Mouse (Mus musculus): ENCODE results near the gene 1700080E11Rik. TPM values are rescaled to one million over a fixed set of nuclear protein-coding genes. Genes with fewer than 3 reads are reported as not detected.

Gene 1700080E11Rik
- polyA plus RNA-seq (2012; rRNA removed) = 336 and 365 TPM in 2 replicates

DNA sequence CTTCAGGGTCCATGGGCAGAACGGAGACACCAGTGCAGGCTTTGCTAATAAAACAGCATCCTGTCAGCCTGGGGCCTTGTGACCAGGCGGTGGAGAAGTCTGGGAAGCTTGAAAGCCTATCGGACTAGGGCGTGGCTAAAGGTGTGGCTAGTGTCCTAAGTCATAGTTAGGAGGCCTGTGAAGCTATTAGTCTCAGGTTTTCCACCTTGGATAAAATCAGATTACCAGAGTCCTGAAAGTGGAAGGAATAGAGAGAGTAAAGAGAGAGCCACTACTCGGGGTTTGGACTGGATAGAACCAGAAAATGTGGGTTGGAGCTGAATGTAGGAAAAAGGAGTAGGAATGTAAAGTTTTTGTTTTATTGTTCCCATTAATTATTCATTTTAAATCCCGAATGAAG, at the start of gene 1700080E11Rik:
1700080E11Rik (minus strand) TSS at position 101 of the 400 bp plus-strand sequence.
- Histone ChIP-seq H3K27ac (ENCODE audit: control insufficient read depth, insufficient read depth, low read depth, low read length) (no peak within 1 kb of the TSS), H3K4me3 (ENCODE audit: control insufficient read depth, low read depth, low read length) (peak within 1 kb of the TSS; percentile 84), H3K4me1 (ENCODE audit: control insufficient read depth, insufficient read depth, low read length) (no peaks in the 10 kb centered on the region; the same call in none of the 2 replicates), H3K27me3 (ENCODE audit: control insufficient read depth, insufficient read depth, low read length) (no peaks in the 10 kb centered on the region), H3K36me3 (ENCODE audit: control insufficient read depth, insufficient read depth, low read length) (no peaks in the 10 kb centered on the region)
- no peak for TF ChIP-seq CTCF (IDR thresholded peaks at IDR 0.05; ENCODE audit: control insufficient read depth, insufficient read depth, insufficient replicate concordance, low read depth, low read length)
- no peak; the same call in 1 of the 2 replicates for TF ChIP-seq POLR2A (IDR thresholded peaks at IDR 0.05; ENCODE audit: control insufficient read depth, low read depth, low read length)

DNA sequence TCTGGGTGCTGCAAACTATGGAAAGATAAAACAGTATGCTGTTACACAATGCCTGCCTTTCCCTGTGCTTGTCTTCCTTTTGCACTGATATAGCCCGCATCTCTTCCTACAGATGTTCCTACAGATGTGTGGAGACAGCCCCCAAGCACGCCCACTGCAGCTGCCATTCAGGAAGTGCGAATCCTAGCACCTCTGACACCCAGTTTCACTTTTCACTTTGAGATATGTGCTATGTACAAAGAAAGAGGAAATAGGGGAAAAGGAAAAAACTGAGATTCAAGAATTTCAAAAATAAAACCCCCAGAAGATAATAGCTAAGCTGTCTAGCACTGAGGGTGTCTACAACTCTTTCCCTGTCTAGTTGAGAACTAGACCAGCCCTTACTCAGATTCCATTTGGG, 41.8 kb upstream of the 1700080E11Rik start:
- no peaks in the 10 kb centered on the region; the same call in 1 of the 2 replicates for H3K4me1 ChIP-seq (ENCODE audit: control insufficient read depth, insufficient read depth, low read length)
- TF ChIP-seq POLR2A (IDR thresholded peaks at IDR 0.05; ENCODE audit: control insufficient read depth, low read depth, low read length) (no peak), CTCF (IDR thresholded peaks at IDR 0.05; ENCODE audit: control insufficient read depth, insufficient read depth, insufficient replicate concordance, low read depth, low read length) (no peak)
- H3K27ac ChIP-seq (ENCODE audit: control insufficient read depth, insufficient read depth, low read depth, low read length) = no peak overlapping the region
- no peaks in the 10 kb centered on the region for H3K27me3 ChIP-seq (ENCODE audit: control insufficient read depth, insufficient read depth, low read length)
- H3K36me3 ChIP-seq (ENCODE audit: control insufficient read depth, insufficient read depth, low read length) = no peaks in the 10 kb centered on the region
- H3K4me3 ChIP-seq (ENCODE audit: control insufficient read depth, low read depth, low read length) = no peak overlapping the region

DNA sequence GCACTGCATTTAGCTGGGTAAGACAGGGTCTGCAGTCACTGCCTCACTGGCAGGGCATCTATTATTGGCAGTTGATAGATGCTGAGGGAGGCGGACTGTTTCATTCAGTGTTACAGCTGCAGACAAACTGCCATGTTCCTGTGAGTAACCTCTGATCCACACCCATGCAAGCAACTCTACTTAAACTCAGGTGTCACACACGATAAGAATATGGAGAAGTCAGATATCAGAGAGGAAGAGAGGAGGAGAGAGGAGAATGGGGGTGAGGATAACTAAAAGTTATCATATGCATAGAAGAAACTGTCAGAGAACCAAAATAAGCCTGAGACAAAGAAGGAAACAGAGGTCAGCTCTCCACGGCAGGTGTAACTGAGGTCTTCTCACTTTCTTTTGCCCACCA, 37.5 kb upstream of the 1700080E11Rik start:
- Histone ChIP-seq H3K36me3 (ENCODE audit: control insufficient read depth, insufficient read depth, low read length) (no peaks in the 10 kb centered on the region), H3K27ac (ENCODE audit: control insufficient read depth, insufficient read depth, low read depth, low read length) (no peak overlapping the region), H3K4me1 (ENCODE audit: control insufficient read depth, insufficient read depth, low read length) (no peaks in the 10 kb centered on the region; the same call in 1 of the 2 replicates), H3K4me3 (ENCODE audit: control insufficient read depth, low read depth, low read length) (no peak overlapping the region), H3K27me3 (ENCODE audit: control insufficient read depth, insufficient read depth, low read length) (no peaks in the 10 kb centered on the region)
- TF ChIP-seq POLR2A (IDR thresholded peaks at IDR 0.05; ENCODE audit: control insufficient read depth, low read depth, low read length) (no peak), CTCF (IDR thresholded peaks at IDR 0.05; ENCODE audit: control insufficient read depth, insufficient read depth, insufficient replicate concordance, low read depth, low read length) (no peak)

DNA sequence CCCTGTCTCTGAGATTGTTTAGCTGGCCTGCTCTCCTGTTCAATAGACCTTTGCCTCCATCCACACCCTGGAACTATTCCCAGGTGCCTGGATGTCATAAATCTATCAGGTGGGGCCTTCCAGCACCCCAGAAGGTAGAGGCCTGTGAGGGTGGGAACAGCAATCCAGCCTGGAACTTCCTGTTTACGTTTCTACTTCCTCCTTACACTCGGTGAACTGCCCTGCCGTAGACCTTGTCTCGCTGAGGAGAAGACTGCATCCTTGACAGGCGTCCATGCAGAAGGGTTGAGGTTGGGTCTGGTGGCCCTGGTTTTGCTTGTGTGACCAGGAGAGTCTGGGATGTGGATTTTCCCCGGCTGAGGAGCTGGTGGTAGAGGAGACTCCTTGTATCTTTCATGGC, 5.7 kb downstream of the 1700080E11Rik start:
- Histone ChIP-seq H3K27me3 (ENCODE audit: control insufficient read depth, insufficient read depth, low read length) (no peaks in the 10 kb centered on the region), H3K4me3 (ENCODE audit: control insufficient read depth, low read depth, low read length) (no peak overlapping the region), H3K27ac (ENCODE audit: control insufficient read depth, insufficient read depth, low read depth, low read length) (no peak overlapping the region), H3K4me1 (ENCODE audit: control insufficient read depth, insufficient read depth, low read length) (no peaks in the 10 kb centered on the region), H3K36me3 (ENCODE audit: control insufficient read depth, insufficient read depth, low read length) (no peaks in the 10 kb centered on the region)
- TF ChIP-seq CTCF (IDR thresholded peaks at IDR 0.05; ENCODE audit: control insufficient read depth, insufficient read depth, insufficient replicate concordance, low read depth, low read length) (no peak), POLR2A (IDR thresholded peaks at IDR 0.05; ENCODE audit: control insufficient read depth, low read depth, low read length) (no peak)

DNA sequence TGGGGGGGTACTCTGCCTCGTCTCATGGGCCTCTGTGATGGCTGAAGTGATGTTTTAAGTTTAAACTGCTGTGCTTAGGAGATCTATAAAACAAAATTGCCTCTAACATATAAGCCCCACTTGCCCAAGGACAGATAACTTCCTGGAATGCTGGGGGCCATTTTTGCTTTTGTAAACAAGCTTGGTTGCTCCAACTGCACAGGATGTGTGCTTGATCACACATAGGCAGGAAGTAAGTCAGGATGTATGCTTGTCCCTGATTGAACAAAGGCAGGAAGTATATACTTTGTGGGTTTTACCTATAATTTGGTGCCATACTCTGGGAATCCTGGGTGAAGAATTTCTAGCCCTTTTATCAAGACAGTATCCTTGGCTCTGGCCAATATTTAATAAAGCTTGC, 8.5 kb downstream of the 1700080E11Rik start:
- TF ChIP-seq POLR2A (IDR thresholded peaks at IDR 0.05; ENCODE audit: control insufficient read depth, low read depth, low read length) = no peak
- no peak for TF ChIP-seq CTCF (IDR thresholded peaks at IDR 0.05; ENCODE audit: control insufficient read depth, insufficient read depth, insufficient replicate concordance, low read depth, low read length)
- Histone ChIP-seq H3K27me3 (ENCODE audit: control insufficient read depth, insufficient read depth, low read length) (no peaks in the 10 kb centered on the region), H3K27ac (ENCODE audit: control insufficient read depth, insufficient read depth, low read depth, low read length) (no peak overlapping the region), H3K4me3 (ENCODE audit: control insufficient read depth, low read depth, low read length) (no peak overlapping the region), H3K36me3 (ENCODE audit: control insufficient read depth, insufficient read depth, low read length) (no peaks in the 10 kb centered on the region), H3K4me1 (ENCODE audit: control insufficient read depth, insufficient read depth, low read length) (peaks cover 6% of the 10 kb centered on the region; the same call in 1 of the 2 replicates)

DNA sequence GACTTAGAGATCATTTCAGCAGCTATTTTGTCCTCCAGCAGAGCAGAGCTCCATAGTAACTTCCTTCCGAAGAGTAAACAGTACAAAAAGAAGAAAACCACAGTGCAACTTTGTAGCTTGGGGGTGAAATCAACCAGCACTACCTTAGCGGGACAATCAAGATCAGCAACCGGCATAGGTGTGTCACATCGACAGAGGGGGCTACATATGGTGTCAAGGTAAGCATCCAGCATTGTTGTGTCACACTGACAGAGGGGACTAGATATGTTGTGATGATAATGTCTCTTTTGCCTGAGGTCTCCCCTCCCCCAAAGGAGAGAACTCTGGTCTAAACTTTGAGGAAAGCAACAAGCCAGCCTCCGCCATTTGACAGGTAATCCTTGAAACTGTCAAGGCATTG, 10.4 kb downstream of the 1700080E11Rik start:
- H3K27ac ChIP-seq (ENCODE audit: control insufficient read depth, insufficient read depth, low read depth, low read length) = no peak overlapping the region; the same call in 1 of the 2 replicates
- H3K4me1 ChIP-seq (ENCODE audit: control insufficient read depth, insufficient read depth, low read length) = peaks cover 9% of the 10 kb centered on the region
- peak overlapping the region; percentile 53; the same call in 1 of the 2 replicates for H3K4me3 ChIP-seq (ENCODE audit: control insufficient read depth, low read depth, low read length)
- H3K36me3 ChIP-seq (ENCODE audit: control insufficient read depth, insufficient read depth, low read length) = no peaks in the 10 kb centered on the region
- H3K27me3 ChIP-seq (ENCODE audit: control insufficient read depth, insufficient read depth, low read length) = no peaks in the 10 kb centered on the region
- TF ChIP-seq POLR2A (IDR thresholded peaks at IDR 0.05; ENCODE audit: control insufficient read depth, low read depth, low read length) = no peak
- TF ChIP-seq CTCF (IDR thresholded peaks at IDR 0.05; ENCODE audit: control insufficient read depth, insufficient read depth, insufficient replicate concordance, low read depth, low read length) = no peak

DNA sequence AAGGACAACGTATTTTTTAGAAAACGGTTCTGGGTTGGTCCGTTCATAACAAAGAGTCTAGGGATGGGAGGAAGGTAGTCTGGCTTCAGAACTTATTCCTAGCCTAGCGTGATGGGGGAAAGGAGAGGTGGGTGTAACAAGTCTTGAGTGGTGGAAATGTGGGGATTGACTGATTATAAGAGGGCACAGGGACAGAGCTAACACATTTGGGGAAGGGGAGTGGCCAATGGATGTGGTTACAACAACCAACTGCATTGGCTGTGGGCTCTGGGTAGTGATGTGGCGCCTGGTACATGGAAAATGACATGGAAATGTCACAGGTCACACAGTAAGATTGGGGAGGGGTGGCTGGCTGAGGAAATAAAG, 12.9 kb downstream of the 1700080E11Rik start:
- peak overlapping the region; percentile 87 for H3K4me3 ChIP-seq (ENCODE audit: control insufficient read depth, low read depth, low read length)
- H3K36me3 ChIP-seq (ENCODE audit: control insufficient read depth, insufficient read depth, low read length) = no peaks in the 10 kb centered on the region
- TF ChIP-seq POLR2A (IDR thresholded peaks at IDR 0.05; ENCODE audit: control insufficient read depth, low read depth, low read length) (no peak), CTCF (IDR thresholded peaks at IDR 0.05; ENCODE audit: control insufficient read depth, insufficient read depth, insufficient replicate concordance, low read depth, low read length) (no peak)
- peak overlapping the region; percentile 94 for H3K27ac ChIP-seq (ENCODE audit: control insufficient read depth, insufficient read depth, low read depth, low read length)
- H3K4me1 ChIP-seq (ENCODE audit: control insufficient read depth, insufficient read depth, low read length) = peaks cover 9% of the 10 kb centered on the region
- no peaks in the 10 kb centered on the region for H3K27me3 ChIP-seq (ENCODE audit: control insufficient read depth, insufficient read depth, low read length)

Measured in testis, adult 2 months (tissue).